Mouse (Mus musculus) gastrocnemius, adult 2 months (tissue): ENCODE data around the gene Sgsm3. TPM values are rescaled to one million over a fixed set of nuclear protein-coding genes. Genes with fewer than 3 reads are reported as not detected.

Experiments
- DNase-seq: peaks from one replicate; pipeline ENCODE4 v3.0.0; 2022
- H3K27ac ChIP-seq: fragments of 200-600 bp; 2 replicates; pipeline ENCODE4 v1.8.1; 2022; ENCODE audit warnings: mild to moderate bottlenecking
- H3K4me3 ChIP-seq: fragments of 200-600 bp; 2 replicates; pipeline ENCODE4 v1.8.1; 2022; ENCODE audit warnings: mild to moderate bottlenecking, moderate library complexity
- CTCF ChIP-seq: fragments of 200-600 bp; IDR thresholded peaks from 2 replicates; pipeline ENCODE4 v1.8.1; 2022; ENCODE audit warnings: antibody characterized with exemption, mild to moderate bottlenecking, moderate library complexity
- intact Hi-C: fragments of 180-260 bp; cut with DNase I; formaldehyde crosslinking; loops from one replicate; pipeline ENCODE4 v1.15.1; 2025
- total RNA-seq, 2 experiments: library from RNA; stranded (reverse); gene quantifications; 2 replicates each; pipeline ENCODE4 v1.2.3; 2021

Sgsm3 gene
- total RNA-seq, 2 experiments from 2014 or later, result 16.9 to 20.4 TPM

DNA sequence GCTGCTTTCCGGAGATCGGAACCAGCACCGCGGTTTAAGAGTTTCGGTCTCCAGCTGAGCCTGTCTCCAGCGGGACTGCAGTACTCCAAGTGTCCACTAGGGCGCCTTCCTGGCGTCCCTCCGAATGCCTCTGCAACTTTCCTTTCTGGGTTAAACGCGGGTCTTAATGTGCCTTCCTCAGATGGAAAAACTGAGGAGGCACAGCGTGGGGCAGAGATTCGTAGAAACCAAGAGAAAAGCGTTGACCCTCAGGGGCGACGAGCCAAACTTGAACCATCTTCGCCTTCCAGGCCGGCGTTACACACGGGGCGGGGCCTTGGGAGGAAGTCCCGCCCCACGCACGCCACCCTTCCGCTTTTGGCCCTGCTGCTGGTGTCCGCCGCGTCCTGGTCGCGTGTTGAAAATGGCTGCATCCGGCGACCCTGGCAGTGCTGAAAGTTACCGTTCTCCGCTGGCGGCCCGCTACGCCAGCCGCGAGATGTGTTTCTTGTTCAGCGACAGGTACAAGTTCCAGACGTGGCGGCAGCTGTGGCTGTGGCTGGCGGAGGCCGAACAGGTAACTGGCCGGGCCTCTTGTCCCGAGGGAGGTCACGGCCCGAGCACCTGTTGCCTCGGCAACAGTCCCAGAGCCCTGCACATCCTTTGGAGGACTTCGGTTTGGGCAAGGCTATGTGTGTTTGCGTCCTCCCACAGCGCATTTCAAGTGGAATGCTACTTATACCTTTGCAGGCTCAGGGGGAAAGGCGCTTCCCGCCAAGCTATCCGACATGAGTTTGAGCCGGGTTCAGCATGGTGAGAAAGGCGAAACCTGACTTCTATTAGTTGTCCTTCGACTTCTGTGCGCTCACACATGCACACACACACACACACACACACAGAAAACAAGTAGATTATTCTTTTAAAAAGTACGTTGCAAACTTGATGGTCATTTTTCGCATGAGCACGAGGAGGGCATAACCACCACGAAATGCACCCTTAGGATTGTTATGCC lies 29.1 kb upstream of the Sgsm3 start, which contains the start of gene Adsl:
TSS of gene Adsl (plus strand) at position 346 of the 991 bp plus-strand sequence.
- Histone ChIP-seq H3K27ac (peak within 1 kb of the TSS; percentile 98), H3K4me3 (peak within 1 kb of the TSS; percentile 92)
- TF ChIP-seq CTCF, result peak; percentile 100
- DNase-seq, result peak; percentile 93
- intact Hi-C loops, result loop anchor here (5.0 kb wide), 1 partner anchor 241 kb away; no protein-coding TSS in a partner anchor

DNA sequence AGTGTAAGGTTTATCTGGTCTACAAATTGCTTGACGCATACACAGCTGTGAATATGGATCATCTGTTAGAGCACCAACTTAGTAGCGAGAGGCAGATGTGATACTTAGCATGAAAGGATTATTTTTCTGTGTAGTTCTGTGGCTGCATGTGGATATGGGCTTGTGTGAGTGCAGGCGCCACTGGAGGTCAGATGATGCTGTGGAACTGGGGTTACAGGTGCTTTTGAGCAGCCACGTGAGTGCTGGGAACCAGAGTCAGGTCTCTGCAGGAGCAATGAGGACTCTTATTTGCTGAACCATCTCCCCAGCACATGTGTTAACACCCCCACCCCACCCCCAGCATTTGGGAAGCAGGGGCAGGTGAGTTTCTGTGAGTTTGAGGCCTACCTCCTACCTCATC lies 28.1 kb upstream of the Sgsm3 start:
- peak overlapping the region; percentile 92 for H3K4me3 ChIP-seq
- H3K27ac ChIP-seq, result peak overlapping the region; percentile 98
- intact Hi-C loops, result loop anchor here (5.0 kb wide), 1 partner anchor 242 kb away; no protein-coding TSS in a partner anchor
- TF ChIP-seq CTCF, result no peak
- no peak for DNase-seq

DNA sequence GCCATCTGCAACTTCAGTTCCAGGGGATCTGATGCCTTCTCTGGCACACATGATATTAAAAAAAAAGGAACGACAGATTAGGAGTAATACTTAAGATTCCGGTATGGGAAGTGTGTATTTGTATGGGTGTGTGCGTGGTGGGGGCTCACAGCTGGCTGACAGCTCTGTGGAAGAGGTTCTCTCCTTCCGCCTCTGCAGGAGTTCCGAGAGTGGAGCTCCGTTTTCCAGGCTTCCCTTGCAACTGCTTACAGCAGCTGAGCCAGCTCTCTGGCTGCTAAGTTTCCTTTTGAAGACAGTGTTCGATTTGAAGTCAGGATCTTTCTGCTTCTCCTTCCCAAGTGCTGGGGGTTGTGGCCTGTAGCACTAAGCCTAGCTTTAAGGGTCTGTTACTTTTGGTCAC lies 27.5 kb upstream of the Sgsm3 start:
- intact Hi-C loops, result no loop called here
- Histone ChIP-seq H3K27ac (peak overlapping the region; percentile 98), H3K4me3 (peak overlapping the region; percentile 92)
- no peak for DNase-seq
- no peak for TF ChIP-seq CTCF

DNA sequence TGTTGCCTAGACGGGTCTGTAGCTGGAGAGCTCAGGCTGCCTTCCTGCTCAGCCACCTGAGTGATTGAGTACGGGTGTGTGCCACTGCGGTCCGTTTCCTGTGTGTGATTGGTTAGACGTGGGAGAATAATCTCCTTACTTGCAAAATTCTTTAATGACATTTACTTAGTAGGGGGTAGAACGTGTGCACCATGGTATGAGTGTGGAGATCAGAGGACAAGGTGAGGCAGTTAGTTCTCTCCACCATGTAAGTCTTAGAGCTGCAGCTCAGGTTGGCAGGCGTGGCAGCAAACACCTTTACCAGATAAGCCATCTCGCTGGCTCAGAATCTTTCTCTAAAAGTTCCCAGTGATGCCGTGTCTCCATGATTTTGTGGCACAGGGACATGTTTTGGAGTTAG lies 23.6 kb upstream of the Sgsm3 start:
- intact Hi-C loops, result no loop called here
- DNase-seq, result no peak
- peak overlapping the region; percentile 92 for H3K27ac ChIP-seq
- H3K4me3 ChIP-seq, result no peak overlapping the region; the same call in 1 of the 2 replicates
- TF ChIP-seq CTCF, result no peak

- DNase-seq, result no peak
- Histone ChIP-seq H3K27ac (peak overlapping the region; percentile 92), H3K4me3 (peak overlapping the region; percentile 28; the same call in 1 of the 2 replicates)
- no peak for TF ChIP-seq CTCF
- intact Hi-C loops, result no loop called here
Measured at GRCm38 (mm10) chr15:80954861-80955260, 22.7 kb upstream of the Sgsm3 start.

GRCm38 (mm10) chr15:80955836-80956438 lies 21.6 kb upstream of the Sgsm3 start:
- Histone ChIP-seq H3K27ac (peak overlapping the region; percentile 92), H3K4me3 (peak overlapping the region; percentile 28)
- intact Hi-C loops, result no loop called here
- DNase-seq, result peak; percentile 71
- no peak for TF ChIP-seq CTCF

GRCm38 (mm10) chr15:80969371-80969770 lies 8.2 kb upstream of the Sgsm3 start:
- no peak for DNase-seq
- H3K4me3 ChIP-seq, result no peak overlapping the region
- no peak for TF ChIP-seq CTCF
- H3K27ac ChIP-seq, result no peak overlapping the region
- intact Hi-C loops, result no loop called here

- no peak for DNase-seq
- TF ChIP-seq CTCF, result no peak
- Histone ChIP-seq H3K4me3 (no peak overlapping the region), H3K27ac (no peak overlapping the region)
- intact Hi-C loops, result no loop called here
Measured at GRCm38 (mm10) chr15:80974311-80974710, 3.3 kb upstream of the Sgsm3 start.

DNA sequence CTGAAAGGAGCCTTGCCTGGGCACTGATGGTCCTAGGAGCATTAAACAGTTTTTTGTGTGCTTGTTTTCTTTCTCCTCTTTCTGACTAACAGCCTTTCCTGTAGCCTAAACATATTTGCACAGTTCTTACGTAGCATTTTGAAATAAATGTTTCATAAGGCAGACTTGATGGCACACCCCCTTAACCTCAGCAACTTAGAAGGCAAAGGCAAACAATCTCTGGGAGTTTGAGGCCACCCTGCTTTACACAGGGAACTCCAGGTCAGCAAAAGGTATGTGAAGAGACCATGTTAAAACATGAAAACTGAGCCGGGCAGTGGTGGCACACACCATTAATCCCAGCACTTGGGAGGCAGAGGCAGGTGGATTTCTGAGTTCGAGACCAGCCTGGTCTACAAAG lies 1.9 kb upstream of the Sgsm3 start:
- H3K4me3 ChIP-seq, result no peak overlapping the region
- no peak for DNase-seq
- no peak for TF ChIP-seq CTCF
- H3K27ac ChIP-seq, result no peak overlapping the region
- intact Hi-C loops, result no loop called here

DNA sequence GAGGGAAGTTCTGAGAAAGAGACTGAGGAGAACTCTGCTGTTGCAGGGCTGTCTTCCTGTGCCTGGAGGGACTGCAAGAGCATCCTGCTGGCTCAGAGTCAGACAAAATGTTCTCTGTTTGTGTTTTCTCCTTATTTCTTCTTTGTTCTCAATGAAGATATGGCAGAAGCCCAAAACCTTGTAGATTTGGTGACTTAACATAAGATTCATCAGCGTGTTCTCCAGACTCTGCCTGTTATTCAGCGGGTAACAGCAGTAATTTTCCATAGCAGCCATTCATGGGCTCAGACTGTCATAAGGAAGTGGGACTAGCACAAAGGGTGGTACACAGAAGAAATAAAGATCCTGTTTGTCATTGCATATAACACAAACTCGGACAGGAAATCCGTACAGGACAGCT lies 2.0 kb downstream of the Sgsm3 start:
- no peak for DNase-seq
- Histone ChIP-seq H3K4me3 (no peak overlapping the region), H3K27ac (no peak overlapping the region)
- no peak for TF ChIP-seq CTCF
- intact Hi-C loops, result no loop called here

- DNase-seq, result no peak
- Histone ChIP-seq H3K4me3 (no peak overlapping the region), H3K27ac (no peak overlapping the region)
- no peak for TF ChIP-seq CTCF
- intact Hi-C loops, result no loop called here
Measured at GRCm38 (mm10) chr15:80981176-80981575, 3.6 kb downstream of the Sgsm3 start.

- no peak for TF ChIP-seq CTCF
- no peak overlapping the region for H3K4me3 ChIP-seq
- DNase-seq, result no peak
- intact Hi-C loops, result no loop called here
- no peak overlapping the region for H3K27ac ChIP-seq
Measured at GRCm38 (mm10) chr15:80983264-80983663, 5.7 kb downstream of the Sgsm3 start.

- Histone ChIP-seq H3K27ac (no peak overlapping the region), H3K4me3 (no peak overlapping the region)
- intact Hi-C loops, result no loop called here
- no peak for DNase-seq
- no peak for TF ChIP-seq CTCF
Measured at GRCm38 (mm10) chr15:80988331-80988730, 10.8 kb downstream of the Sgsm3 start.
